Mouse (Mus musculus): ENCODE results near the gene Col27a1. TPM values are rescaled to one million over a fixed set of nuclear protein-coding genes. Genes with fewer than 3 reads are reported as not detected.

The Col27a1 gene
- total and polyA plus RNA-seq, 2 experiments from 2014 or later: 1.4 to 9.5 TPM

DNA sequence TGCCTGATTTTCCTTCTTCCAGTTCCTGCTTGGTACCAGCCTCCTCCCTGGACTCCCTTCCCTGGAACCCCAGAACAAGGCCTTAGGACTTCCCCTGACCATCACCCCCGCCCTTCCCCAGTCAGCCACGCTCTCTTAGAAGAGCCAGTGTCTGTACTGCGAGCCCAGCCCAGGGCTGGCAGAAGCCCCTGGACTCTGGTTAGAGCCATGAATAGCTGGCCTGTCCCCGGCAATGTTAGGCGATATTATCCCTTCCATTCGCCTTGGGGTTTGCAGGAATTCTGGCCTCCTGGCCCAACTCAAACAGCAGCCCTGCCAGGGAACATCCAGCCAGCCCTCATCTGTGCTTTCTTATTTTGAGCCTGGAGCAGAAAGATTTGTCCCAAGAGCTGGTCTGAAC, 39.9 kb downstream of the Col27a1 start:
- no peak overlapping the region for H3K4me2 ChIP-seq (ENCODE audit: low read depth, low read length)
- no peaks in the 10 kb centered on the region for H3K4me1 ChIP-seq (ENCODE audit: insufficient read depth, low read length)
- DNase-seq (ENCODE audit: low spot score) (peak; percentile 41), ATAC-seq (peak; percentile 36; the same call in 1 of the 2 replicates)
- no peaks in the 10 kb centered on the region for H3K9me3 ChIP-seq (ENCODE audit: low read length)
- no peaks in the 10 kb centered on the region for H3K27me3 ChIP-seq (ENCODE audit: insufficient read depth, low read length)
- no peak overlapping the region for H3K9ac ChIP-seq (replicated peaks; ENCODE audit: low read length)
- H3K36me3 ChIP-seq (ENCODE audit: insufficient read depth, low read length): no peaks in the 10 kb centered on the region
- H3K27ac ChIP-seq: no peak overlapping the region
- 72% methylated on average over 6 of the region's 6 CpGs for WGBS
- TF ChIP-seq CTCF (IDR thresholded peaks at IDR 0.05; ENCODE audit: low read depth): no peak
- no peak overlapping the region for H3K4me3 ChIP-seq (ENCODE audit: low read length)

DNA sequence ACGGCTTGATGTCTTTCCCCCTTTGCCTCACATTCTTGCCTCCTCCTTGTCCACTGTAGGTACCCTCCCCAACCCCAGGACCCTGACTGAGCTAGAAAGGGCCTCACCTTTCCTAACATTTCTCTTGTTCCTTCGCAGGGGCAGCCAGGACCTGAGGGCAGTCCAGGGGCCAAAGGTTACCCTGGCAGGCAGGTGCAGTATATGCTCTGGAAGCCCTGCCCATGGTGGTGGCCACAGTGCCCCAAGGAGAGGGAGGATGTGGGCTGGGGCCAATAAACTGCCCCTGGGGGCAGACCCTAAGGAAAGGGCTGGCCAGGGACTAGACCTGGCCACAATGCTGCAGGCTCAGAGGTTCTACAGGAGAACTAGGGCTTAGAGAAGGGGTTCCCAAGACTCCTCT, 40.3 kb downstream of the Col27a1 start:
- no peaks in the 10 kb centered on the region for H3K27me3 ChIP-seq (ENCODE audit: insufficient read depth, low read length)
- TF ChIP-seq CTCF (IDR thresholded peaks at IDR 0.05; ENCODE audit: low read depth): no peak
- H3K9ac ChIP-seq (replicated peaks; ENCODE audit: low read length): no peak overlapping the region
- no peak for DNase-seq (ENCODE audit: low spot score)
- H3K4me2 ChIP-seq (ENCODE audit: low read depth, low read length): no peak overlapping the region
- no peak overlapping the region for H3K27ac ChIP-seq
- H3K36me3 ChIP-seq (ENCODE audit: insufficient read depth, low read length): no peaks in the 10 kb centered on the region
- no peaks in the 10 kb centered on the region for H3K9me3 ChIP-seq (ENCODE audit: low read length)
- no peak for ATAC-seq
- no peak overlapping the region for H3K4me3 ChIP-seq (ENCODE audit: low read length)
- H3K4me1 ChIP-seq (ENCODE audit: insufficient read depth, low read length): no peaks in the 10 kb centered on the region
- WGBS: 68% methylated on average over 2 of the region's 2 CpGs

DNA sequence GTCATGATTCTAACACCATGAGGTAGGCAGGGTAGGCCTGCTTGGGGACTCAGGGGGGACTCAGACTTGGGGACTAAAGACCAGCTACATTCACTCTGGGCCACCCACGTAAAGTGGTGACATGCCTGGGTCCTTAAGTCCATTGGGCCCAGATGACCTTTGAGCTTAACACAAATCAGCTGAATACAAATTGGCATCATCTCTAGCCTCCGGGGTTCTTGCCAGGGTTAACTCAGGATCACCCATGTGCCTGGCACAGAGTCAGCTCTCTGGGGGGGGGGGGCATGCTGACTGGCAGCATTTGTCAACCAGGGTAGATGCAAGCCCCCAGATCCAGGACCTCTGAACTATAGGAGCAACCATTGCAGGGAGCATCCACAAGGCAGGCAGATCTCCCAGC, 42.6 kb downstream of the Col27a1 start:
- H3K9me3 ChIP-seq (ENCODE audit: low read length): no peaks in the 10 kb centered on the region
- H3K4me1 ChIP-seq (ENCODE audit: insufficient read depth, low read length): no peaks in the 10 kb centered on the region
- no peak overlapping the region for H3K4me2 ChIP-seq (ENCODE audit: low read depth, low read length)
- DNase-seq (ENCODE audit: low spot score): no peak
- no peak overlapping the region for H3K9ac ChIP-seq (replicated peaks; ENCODE audit: low read length)
- peaks cover 1% of the 10 kb centered on the region; the same call in 1 of the 2 replicates for H3K27me3 ChIP-seq (ENCODE audit: insufficient read depth, low read length)
- WGBS: 43% methylated on average over 2 of the region's 2 CpGs
- no peak overlapping the region for H3K27ac ChIP-seq
- no peak for TF ChIP-seq CTCF (IDR thresholded peaks at IDR 0.05; ENCODE audit: low read depth)
- no peak for ATAC-seq
- H3K36me3 ChIP-seq (ENCODE audit: insufficient read depth, low read length): no peaks in the 10 kb centered on the region
- H3K4me3 ChIP-seq (ENCODE audit: low read length): no peak overlapping the region

DNA sequence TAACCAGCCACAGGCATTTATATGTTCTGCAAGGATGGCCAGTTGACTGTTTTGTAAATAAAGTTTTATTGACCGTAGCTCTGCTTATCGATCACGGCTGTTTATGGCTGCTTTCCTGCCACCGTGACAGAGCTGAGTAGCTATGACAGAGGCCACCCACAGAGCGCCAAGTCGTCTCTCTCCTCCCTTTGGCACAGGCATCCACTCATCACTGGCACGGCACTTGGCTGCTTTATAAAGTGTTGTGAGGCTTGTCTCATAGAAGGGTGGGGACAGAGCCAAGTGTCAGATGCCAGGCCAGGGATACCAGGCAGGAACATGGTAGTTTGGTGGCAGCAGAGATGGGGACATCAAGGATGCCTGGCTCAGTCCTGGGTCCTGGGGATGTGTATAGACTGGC, 43.5 kb downstream of the Col27a1 start:
- Histone ChIP-seq H3K4me2 (ENCODE audit: low read depth, low read length) (no peak overlapping the region), H3K36me3 (ENCODE audit: insufficient read depth, low read length) (no peaks in the 10 kb centered on the region), H3K27ac (no peak overlapping the region), H3K9me3 (ENCODE audit: low read length) (no peaks in the 10 kb centered on the region), H3K9ac (replicated peaks; ENCODE audit: low read length) (no peak overlapping the region), H3K4me1 (ENCODE audit: insufficient read depth, low read length) (no peaks in the 10 kb centered on the region), H3K27me3 (ENCODE audit: insufficient read depth, low read length) (peaks cover 6% of the 10 kb centered on the region; the same call in 1 of the 2 replicates), H3K4me3 (ENCODE audit: low read length) (no peak overlapping the region)
- WGBS: 39% methylated on average over 7 of the region's 7 CpGs
- TF ChIP-seq CTCF (IDR thresholded peaks at IDR 0.05; ENCODE audit: low read depth): no peak
- ATAC-seq (peak; percentile 35), DNase-seq (ENCODE audit: low spot score) (peak; percentile 68)

DNA sequence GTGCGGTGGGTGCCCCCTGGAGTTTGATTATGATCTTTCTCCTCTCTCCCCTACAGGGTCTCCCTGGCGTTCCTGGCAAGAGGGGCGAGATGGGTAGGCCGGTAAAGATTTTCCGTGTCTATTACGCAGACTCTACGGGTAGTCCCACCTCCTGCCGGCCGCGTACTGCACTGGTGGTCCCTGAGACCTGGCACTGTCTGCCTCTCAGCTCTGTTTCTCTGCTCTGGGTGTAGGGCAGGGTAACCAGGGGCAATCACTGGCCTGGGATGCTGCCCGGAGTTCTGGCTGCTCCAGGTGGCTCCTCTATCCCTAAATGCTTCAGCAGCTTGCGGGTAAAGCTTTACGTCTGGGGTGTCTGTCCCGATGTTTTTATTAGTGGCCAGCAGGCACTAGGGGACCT, 44.3 kb downstream of the Col27a1 start:
- no peak overlapping the region for H3K27ac ChIP-seq
- no peak overlapping the region for H3K9ac ChIP-seq (replicated peaks; ENCODE audit: low read length)
- H3K27me3 ChIP-seq (ENCODE audit: insufficient read depth, low read length): peaks cover 6% of the 10 kb centered on the region; the same call in 1 of the 2 replicates
- H3K9me3 ChIP-seq (ENCODE audit: low read length): no peaks in the 10 kb centered on the region
- ATAC-seq (no peak), DNase-seq (ENCODE audit: low spot score) (no peak)
- no peaks in the 10 kb centered on the region for H3K4me1 ChIP-seq (ENCODE audit: insufficient read depth, low read length)
- H3K4me2 ChIP-seq (ENCODE audit: low read depth, low read length): no peak overlapping the region
- TF ChIP-seq CTCF (IDR thresholded peaks at IDR 0.05; ENCODE audit: low read depth): no peak
- WGBS: 82% methylated on average over 14 of the region's 14 CpGs
- no peak overlapping the region for H3K4me3 ChIP-seq (ENCODE audit: low read length)
- no peaks in the 10 kb centered on the region for H3K36me3 ChIP-seq (ENCODE audit: insufficient read depth, low read length)

DNA sequence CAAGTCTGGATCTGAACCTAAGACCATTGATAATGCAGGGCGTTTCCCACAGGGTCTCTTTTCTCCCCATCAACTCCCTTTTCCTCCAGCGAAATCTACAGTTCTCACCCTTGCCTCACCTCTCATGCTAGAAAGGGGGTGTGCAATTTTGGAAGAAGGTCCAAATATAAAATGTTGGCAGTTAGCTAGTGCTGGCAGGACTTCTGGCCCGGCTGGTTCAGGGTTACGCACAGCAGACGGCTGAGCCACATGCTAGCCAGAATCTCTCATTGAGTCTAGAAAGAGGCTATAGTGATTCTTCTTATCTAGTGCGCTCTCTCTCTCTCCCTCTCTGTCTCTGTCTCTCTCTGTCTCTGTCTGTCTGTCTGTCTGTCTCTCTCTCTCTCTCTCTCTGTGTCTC, 45.3 kb downstream of the Col27a1 start:
- Histone ChIP-seq H3K4me3 (ENCODE audit: low read length) (no peak overlapping the region), H3K36me3 (ENCODE audit: insufficient read depth, low read length) (no peaks in the 10 kb centered on the region), H3K4me1 (ENCODE audit: insufficient read depth, low read length) (no peaks in the 10 kb centered on the region), H3K9ac (replicated peaks; ENCODE audit: low read length) (no peak overlapping the region), H3K9me3 (ENCODE audit: low read length) (no peaks in the 10 kb centered on the region), H3K27ac (no peak overlapping the region), H3K4me2 (ENCODE audit: low read depth, low read length) (no peak overlapping the region), H3K27me3 (ENCODE audit: insufficient read depth, low read length) (peaks cover 6% of the 10 kb centered on the region; the same call in 1 of the 2 replicates)
- DNase-seq (ENCODE audit: low spot score) (no peak), ATAC-seq (no peak)
- 80% methylated on average over 6 of the region's 6 CpGs for WGBS
- no peak for TF ChIP-seq CTCF (IDR thresholded peaks at IDR 0.05; ENCODE audit: low read depth)

DNA sequence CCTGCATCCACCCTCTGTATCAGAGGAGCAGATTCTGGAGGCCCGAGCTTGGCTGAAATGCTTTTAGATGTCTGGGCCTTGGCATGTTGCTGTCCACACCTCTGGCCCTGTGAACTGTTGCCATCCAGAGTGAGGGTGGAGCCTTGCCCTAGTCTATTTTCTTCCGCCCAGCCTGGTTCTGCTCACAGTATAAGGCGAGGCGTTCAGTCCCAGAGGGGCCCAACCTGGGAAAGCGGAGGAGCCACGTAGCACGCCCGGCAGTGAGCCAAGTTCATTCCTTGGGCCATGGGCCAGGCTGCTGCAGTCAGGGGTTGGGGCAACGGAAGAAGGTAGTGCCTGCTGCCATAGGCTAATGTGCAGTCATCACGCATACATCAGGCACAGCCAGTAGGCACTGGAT, 46.7 kb downstream of the Col27a1 start:
- no peak overlapping the region for H3K9ac ChIP-seq (replicated peaks; ENCODE audit: low read length)
- no peaks in the 10 kb centered on the region for H3K9me3 ChIP-seq (ENCODE audit: low read length)
- ATAC-seq (no peak; the same call in 1 of the 2 replicates), DNase-seq (ENCODE audit: low spot score) (peak; percentile 23)
- H3K36me3 ChIP-seq (ENCODE audit: insufficient read depth, low read length): no peaks in the 10 kb centered on the region
- WGBS: 66% methylated on average over 10 of the region's 10 CpGs
- TF ChIP-seq CTCF (IDR thresholded peaks at IDR 0.05; ENCODE audit: low read depth): no peak
- H3K4me2 ChIP-seq (ENCODE audit: low read depth, low read length): no peak overlapping the region
- H3K4me1 ChIP-seq (ENCODE audit: insufficient read depth, low read length): no peaks in the 10 kb centered on the region
- peaks cover 6% of the 10 kb centered on the region; the same call in 1 of the 2 replicates for H3K27me3 ChIP-seq (ENCODE audit: insufficient read depth, low read length)
- H3K4me3 ChIP-seq (ENCODE audit: low read length): no peak overlapping the region
- no peak overlapping the region for H3K27ac ChIP-seq
